Mouse (Mus musculus): Measurements from ENCODE around the gene Sema4b. TPM values are rescaled to one million over a fixed set of nuclear protein-coding genes. Genes with fewer than 3 reads are reported as not detected.

Gene Sema4b
- polyA plus RNA-seq, 1 experiment from 2014 or later, result 6.9 TPM

- Histone ChIP-seq H3K36me3 (replicated peaks; ENCODE audit: control insufficient read depth, insufficient read depth, low read depth, low read length) (no peaks in the 10 kb centered on the region), H3K9me3 (replicated peaks; ENCODE audit: control insufficient read depth, low read length) (no peaks in the 10 kb centered on the region), H3K4me2 (ENCODE audit: low read depth, low read length) (no peak overlapping the region), H3K4me3 (ENCODE audit: low read depth, low read length) (no peak overlapping the region), H3K27ac (replicated peaks; ENCODE audit: low read depth, low read length) (no peak overlapping the region), H3K9ac (replicated peaks; ENCODE audit: low read length) (no peak overlapping the region), H3K27me3 (ENCODE audit: control insufficient read depth, insufficient read depth, low read length) (no peaks in the 10 kb centered on the region), H3K4me1 (ENCODE audit: control insufficient read depth, insufficient read depth, low read length) (no peaks in the 10 kb centered on the region)
- ATAC-seq (replicated peaks; ENCODE audit: insufficient number of reproducible peaks, low FRiP score, low TSS enrichment, low read depth) (no peak), DNase-seq (ENCODE audit: low spot score) (no peak)
- 74% methylated on average over 7 of the region's 7 CpGs for WGBS
Observed at GRCm38 (mm10) chr7:80166740-80167139, 19.9 kb upstream of the Sema4b start.

- Histone ChIP-seq H3K4me1 (ENCODE audit: control insufficient read depth, insufficient read depth, low read length) (no peaks in the 10 kb centered on the region; the same call in 1 of the 2 replicates), H3K4me2 (ENCODE audit: low read depth, low read length) (no peak overlapping the region), H3K9me3 (replicated peaks; ENCODE audit: control insufficient read depth, low read length) (no peaks in the 10 kb centered on the region), H3K27ac (replicated peaks; ENCODE audit: low read depth, low read length) (no peak overlapping the region), H3K9ac (replicated peaks; ENCODE audit: low read length) (no peak overlapping the region), H3K36me3 (replicated peaks; ENCODE audit: control insufficient read depth, insufficient read depth, low read depth, low read length) (no peaks in the 10 kb centered on the region), H3K4me3 (ENCODE audit: low read depth, low read length) (no peak overlapping the region), H3K27me3 (ENCODE audit: control insufficient read depth, insufficient read depth, low read length) (no peaks in the 10 kb centered on the region)
- WGBS, result 90% methylated on average over 2 of the region's 2 CpGs
- ATAC-seq (replicated peaks; ENCODE audit: insufficient number of reproducible peaks, low FRiP score, low TSS enrichment, low read depth) (no peak), DNase-seq (ENCODE audit: low spot score) (no peak)
Observed at GRCm38 (mm10) chr7:80169847-80170246, 16.8 kb upstream of the Sema4b start.

DNA sequence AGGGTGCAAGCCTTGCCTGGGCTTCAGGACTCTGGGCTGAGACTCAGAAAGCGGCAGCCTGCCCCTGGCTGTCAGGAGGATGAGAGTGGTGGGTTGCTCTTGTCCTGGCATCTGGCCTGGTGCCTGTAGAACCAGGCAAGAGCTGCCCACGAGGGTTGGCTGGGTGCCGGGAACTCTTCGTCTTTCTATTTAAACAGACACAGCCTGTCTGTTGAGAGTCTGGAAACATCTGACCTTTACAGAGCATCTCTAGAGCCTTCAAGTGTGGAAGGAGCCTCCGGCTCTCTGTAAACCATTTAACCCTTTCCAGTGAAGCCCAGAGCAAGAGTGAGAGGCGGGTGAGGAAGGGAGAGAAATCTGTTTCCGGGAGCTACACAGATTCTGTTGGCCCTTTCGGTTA is 15.3 kb upstream of the Sema4b start:
- DNase-seq (ENCODE audit: low spot score) (no peak), ATAC-seq (replicated peaks; ENCODE audit: insufficient number of reproducible peaks, low FRiP score, low TSS enrichment, low read depth) (no peak)
- Histone ChIP-seq H3K4me1 (ENCODE audit: control insufficient read depth, insufficient read depth, low read length) (no peaks in the 10 kb centered on the region; the same call in 1 of the 2 replicates), H3K4me2 (ENCODE audit: low read depth, low read length) (no peak overlapping the region), H3K9me3 (replicated peaks; ENCODE audit: control insufficient read depth, low read length) (no peaks in the 10 kb centered on the region), H3K4me3 (ENCODE audit: low read depth, low read length) (no peak overlapping the region), H3K9ac (replicated peaks; ENCODE audit: low read length) (no peak overlapping the region), H3K27ac (replicated peaks; ENCODE audit: low read depth, low read length) (no peak overlapping the region), H3K27me3 (ENCODE audit: control insufficient read depth, insufficient read depth, low read length) (no peaks in the 10 kb centered on the region), H3K36me3 (replicated peaks; ENCODE audit: control insufficient read depth, insufficient read depth, low read depth, low read length) (no peaks in the 10 kb centered on the region)
- 39% methylated on average over 8 of the region's 8 CpGs for WGBS

DNA sequence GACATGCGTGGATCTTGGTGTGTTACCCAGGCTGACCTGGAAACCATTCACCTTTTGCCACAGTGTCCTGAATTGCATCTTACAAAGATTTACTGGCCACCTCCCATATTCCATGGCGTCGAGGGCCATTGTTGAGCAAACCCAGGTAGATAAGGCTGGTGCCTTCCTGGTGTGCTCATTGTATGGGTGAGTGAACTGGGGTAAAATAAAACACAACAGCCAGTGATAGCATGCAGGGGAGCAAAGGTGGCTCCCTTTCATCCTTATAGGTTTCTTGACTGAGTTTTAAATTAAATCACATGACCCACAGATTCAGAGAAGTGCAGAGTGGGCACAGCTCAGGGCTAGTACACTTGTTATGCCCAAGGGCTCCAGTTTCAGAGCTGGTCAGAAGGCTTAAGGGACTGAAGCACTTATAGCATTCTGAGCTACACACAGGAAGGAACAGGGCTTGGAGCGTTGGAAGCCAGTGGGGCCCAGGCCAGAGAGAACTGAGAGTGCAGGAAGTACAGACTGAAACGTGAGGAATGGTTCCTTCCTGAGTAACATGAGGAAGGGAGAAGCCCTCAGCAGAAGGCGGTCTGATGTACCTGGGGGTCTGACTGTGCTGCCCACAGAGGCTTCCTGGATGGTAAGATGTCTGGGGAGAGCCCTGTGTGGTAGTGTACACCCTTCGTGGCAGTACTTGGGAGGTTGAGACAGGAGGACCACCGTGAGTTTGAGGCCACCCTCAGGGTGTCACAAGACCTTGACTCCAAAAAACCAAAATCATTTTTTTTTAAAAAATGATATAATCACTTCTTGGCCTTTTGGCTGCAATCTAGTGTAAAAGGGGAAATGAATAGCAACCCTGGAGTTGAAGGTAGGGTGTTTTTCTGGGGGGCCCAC is 14.3 kb upstream of the Sema4b start:
- H3K27me3 ChIP-seq (ENCODE audit: control insufficient read depth, insufficient read depth, low read length), result no peaks in the 10 kb centered on the region
- H3K9ac ChIP-seq (replicated peaks; ENCODE audit: low read length), result no peak overlapping the region
- H3K4me2 ChIP-seq (ENCODE audit: low read depth, low read length), result no peak overlapping the region
- DNase-seq (ENCODE audit: low spot score) (no peak), ATAC-seq (replicated peaks; ENCODE audit: insufficient number of reproducible peaks, low FRiP score, low TSS enrichment, low read depth) (no peak)
- H3K4me1 ChIP-seq (ENCODE audit: control insufficient read depth, insufficient read depth, low read length), result no peaks in the 10 kb centered on the region; the same call in 1 of the 2 replicates
- no peaks in the 10 kb centered on the region for H3K36me3 ChIP-seq (replicated peaks; ENCODE audit: control insufficient read depth, insufficient read depth, low read depth, low read length)
- WGBS, result 70% methylated on average over 8 of the region's 8 CpGs
- no peaks in the 10 kb centered on the region for H3K9me3 ChIP-seq (replicated peaks; ENCODE audit: control insufficient read depth, low read length)
- H3K27ac ChIP-seq (replicated peaks; ENCODE audit: low read depth, low read length), result no peak overlapping the region
- H3K4me3 ChIP-seq (ENCODE audit: low read depth, low read length), result no peak overlapping the region

GRCm38 (mm10) chr7:80176159-80176558 is 10.5 kb upstream of the Sema4b start:
- Histone ChIP-seq H3K27ac (replicated peaks; ENCODE audit: low read depth, low read length) (no peak overlapping the region), H3K9ac (replicated peaks; ENCODE audit: low read length) (no peak overlapping the region), H3K4me3 (ENCODE audit: low read depth, low read length) (no peak overlapping the region), H3K36me3 (replicated peaks; ENCODE audit: control insufficient read depth, insufficient read depth, low read depth, low read length) (no peaks in the 10 kb centered on the region), H3K27me3 (ENCODE audit: control insufficient read depth, insufficient read depth, low read length) (no peaks in the 10 kb centered on the region), H3K4me1 (ENCODE audit: control insufficient read depth, insufficient read depth, low read length) (no peaks in the 10 kb centered on the region; the same call in 1 of the 2 replicates), H3K9me3 (replicated peaks; ENCODE audit: control insufficient read depth, low read length) (no peaks in the 10 kb centered on the region), H3K4me2 (ENCODE audit: low read depth, low read length) (no peak overlapping the region)
- no peak for ATAC-seq (replicated peaks; ENCODE audit: insufficient number of reproducible peaks, low FRiP score, low TSS enrichment, low read depth)
- WGBS, result 71% methylated on average over 3 of the region's 3 CpGs
- DNase-seq (ENCODE audit: low spot score), result no peak

- no peaks in the 10 kb centered on the region for H3K36me3 ChIP-seq (replicated peaks; ENCODE audit: control insufficient read depth, insufficient read depth, low read depth, low read length)
- ATAC-seq (replicated peaks; ENCODE audit: insufficient number of reproducible peaks, low FRiP score, low TSS enrichment, low read depth) (no peak), DNase-seq (ENCODE audit: low spot score) (no peak)
- H3K27me3 ChIP-seq (ENCODE audit: control insufficient read depth, insufficient read depth, low read length), result no peaks in the 10 kb centered on the region
- no peak overlapping the region for H3K4me2 ChIP-seq (ENCODE audit: low read depth, low read length)
- H3K27ac ChIP-seq (replicated peaks; ENCODE audit: low read depth, low read length), result no peak overlapping the region
- no peaks in the 10 kb centered on the region for H3K4me1 ChIP-seq (ENCODE audit: control insufficient read depth, insufficient read depth, low read length)
- no peak overlapping the region for H3K4me3 ChIP-seq (ENCODE audit: low read depth, low read length)
- no peak overlapping the region for H3K9ac ChIP-seq (replicated peaks; ENCODE audit: low read length)
- 91% methylated on average over 3 of the region's 3 CpGs for WGBS
- no peaks in the 10 kb centered on the region for H3K9me3 ChIP-seq (replicated peaks; ENCODE audit: control insufficient read depth, low read length)
Observed at GRCm38 (mm10) chr7:80177438-80177837, 9.2 kb upstream of the Sema4b start.

DNA sequence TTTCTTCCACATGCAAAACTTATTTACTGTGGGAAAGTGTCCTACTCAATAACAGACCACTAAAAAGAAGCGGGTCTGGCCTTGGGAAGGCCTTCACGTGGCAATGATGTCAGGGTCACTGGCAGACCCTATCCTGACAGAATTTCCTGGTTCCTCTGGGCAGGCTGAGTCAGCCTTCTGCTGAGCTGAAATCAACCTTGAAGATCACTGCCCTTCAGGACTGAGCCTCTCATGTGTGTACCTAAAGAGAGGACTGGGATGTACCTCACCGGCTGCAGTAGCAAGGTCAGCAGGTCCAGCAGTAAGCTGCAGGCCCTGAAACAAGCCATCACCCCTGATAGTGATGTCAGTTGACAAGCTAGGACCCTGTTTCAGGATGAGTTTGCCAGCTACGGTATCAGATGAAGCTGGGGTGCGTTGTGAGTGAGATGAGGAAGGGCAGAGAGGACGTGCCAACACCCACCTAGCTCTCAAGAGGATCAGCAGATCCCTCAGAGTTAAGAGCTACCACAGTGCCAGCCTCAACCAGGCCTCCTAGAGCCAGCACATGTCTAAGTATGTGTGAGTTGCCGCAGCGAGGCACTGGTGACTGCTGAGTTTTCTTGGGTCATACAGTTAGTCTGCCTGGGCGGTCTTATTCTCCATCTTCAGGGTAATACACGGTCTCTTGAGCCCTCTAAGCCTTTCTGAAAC is 8.5 kb upstream of the Sema4b start:
- H3K4me1 ChIP-seq (ENCODE audit: control insufficient read depth, insufficient read depth, low read length), result no peaks in the 10 kb centered on the region
- H3K27ac ChIP-seq (replicated peaks; ENCODE audit: low read depth, low read length), result no peak overlapping the region
- H3K27me3 ChIP-seq (ENCODE audit: control insufficient read depth, insufficient read depth, low read length), result no peaks in the 10 kb centered on the region
- ATAC-seq (replicated peaks; ENCODE audit: insufficient number of reproducible peaks, low FRiP score, low TSS enrichment, low read depth) (no peak), DNase-seq (ENCODE audit: low spot score) (no peak)
- no peaks in the 10 kb centered on the region for H3K36me3 ChIP-seq (replicated peaks; ENCODE audit: control insufficient read depth, insufficient read depth, low read depth, low read length)
- no peak overlapping the region for H3K4me2 ChIP-seq (ENCODE audit: low read depth, low read length)
- H3K4me3 ChIP-seq (ENCODE audit: low read depth, low read length), result no peak overlapping the region
- no peaks in the 10 kb centered on the region for H3K9me3 ChIP-seq (replicated peaks; ENCODE audit: control insufficient read depth, low read length)
- 84% methylated on average over 10 of the region's 10 CpGs for WGBS
- no peak overlapping the region for H3K9ac ChIP-seq (replicated peaks; ENCODE audit: low read length)

DNA sequence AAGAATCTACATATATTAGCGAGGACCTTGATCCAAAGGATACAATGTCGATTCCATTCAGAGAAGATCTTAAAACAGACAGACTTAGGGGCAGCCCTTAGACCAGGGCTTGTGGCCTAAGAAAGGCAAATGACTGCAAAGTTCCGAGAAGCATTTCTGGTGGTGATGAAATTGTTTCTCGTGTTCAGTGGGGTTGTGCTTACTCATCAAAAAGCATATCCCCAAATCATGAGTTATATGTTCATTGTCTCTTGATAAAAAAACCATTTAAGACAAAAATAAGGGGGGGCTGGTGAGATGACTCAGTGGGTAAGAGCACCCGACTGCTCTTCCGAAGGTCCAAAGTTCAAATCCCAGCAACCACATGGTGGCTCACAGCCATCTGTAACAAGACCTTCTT is 7.3 kb upstream of the Sema4b start:
- H3K36me3 ChIP-seq (replicated peaks; ENCODE audit: control insufficient read depth, insufficient read depth, low read depth, low read length), result no peaks in the 10 kb centered on the region
- H3K9ac ChIP-seq (replicated peaks; ENCODE audit: low read length), result no peak overlapping the region
- ATAC-seq (replicated peaks; ENCODE audit: insufficient number of reproducible peaks, low FRiP score, low TSS enrichment, low read depth) (no peak), DNase-seq (ENCODE audit: low spot score) (no peak)
- no peak overlapping the region for H3K4me2 ChIP-seq (ENCODE audit: low read depth, low read length)
- no peaks in the 10 kb centered on the region for H3K27me3 ChIP-seq (ENCODE audit: control insufficient read depth, insufficient read depth, low read length)
- H3K9me3 ChIP-seq (replicated peaks; ENCODE audit: control insufficient read depth, low read length), result no peaks in the 10 kb centered on the region
- no peak overlapping the region for H3K4me3 ChIP-seq (ENCODE audit: low read depth, low read length)
- H3K4me1 ChIP-seq (ENCODE audit: control insufficient read depth, insufficient read depth, low read length), result no peaks in the 10 kb centered on the region
- no peak overlapping the region for H3K27ac ChIP-seq (replicated peaks; ENCODE audit: low read depth, low read length)
- 88% methylated on average over 6 of the region's 6 CpGs for WGBS
